Mouse (Mus musculus) myocyte (in vitro differentiated cells): ENCODE measurements around the gene Il1rl1.

ENCODE experiments used
- E2F4 ChIP-seq: IDR thresholded peaks from one replicate; pipeline ENCODE4 v1.6.1; 2011; ENCODE audit warnings: mild to moderate bottlenecking, control low read depth, moderate library complexity; ENCODE audit not compliant: insufficient read depth
- MAX ChIP-seq: IDR thresholded peaks from one replicate; pipeline ENCODE4 v1.6.1; 2011; ENCODE audit warnings: low read depth, mild to moderate bottlenecking, control low read depth
- MYOD1 ChIP-seq, 3 experiments: IDR thresholded peaks; one replicate each; pipeline ENCODE4 v1.6.1; 2011; ENCODE audit warnings: control low read depth in 2 of 3, low read depth in 2 of 3, mild to moderate bottlenecking in 2 of 3, moderate library complexity in 1 of 3; ENCODE audit not compliant: insufficient read length in 2 of 3, control insufficient read depth in 1 of 3
- MYOG ChIP-seq, 3 experiments: IDR thresholded peaks; one replicate each; pipeline ENCODE4 v1.6.1; 2011; ENCODE audit warnings: control low read depth in 2 of 3, low read depth in 2 of 3, mild to moderate bottlenecking in 2 of 3; ENCODE audit not compliant: insufficient read length in 2 of 3, control insufficient read depth in 1 of 3, insufficient read depth in 1 of 3
- POLR2A ChIP-seq: IDR thresholded peaks from one replicate; pipeline ENCODE4 v1.6.1; 2011; ENCODE audit warnings: low read depth, mild to moderate bottlenecking, control low read depth, moderate library complexity; ENCODE audit not compliant: insufficient read length
- POLR2AphosphoS2 ChIP-seq: IDR thresholded peaks from one replicate; pipeline ENCODE4 v1.6.1; 2011; ENCODE audit warnings: low read depth, control low read depth; ENCODE audit not compliant: insufficient read length
- TCF12 ChIP-seq: IDR thresholded peaks from one replicate; pipeline ENCODE4 v1.6.1; 2011; ENCODE audit warnings: mild to moderate bottlenecking, control low read depth; ENCODE audit not compliant: poor library complexity, insufficient read depth, severe bottlenecking
- TCF3 ChIP-seq: IDR thresholded peaks from one replicate; pipeline ENCODE4 v1.6.1; 2011; ENCODE audit warnings: low read depth, control low read depth; ENCODE audit not compliant: insufficient read length
- USF1 ChIP-seq: IDR thresholded peaks from one replicate; pipeline ENCODE4 v1.6.1; 2011; ENCODE audit warnings: low read depth, mild to moderate bottlenecking, control low read depth, moderate library complexity

GRCm38 (mm10) chr1:40391374-40391773 lies 38.0 kb upstream of the Il1rl1 start:
- TF ChIP-seq POLR2A (no peak), MAX (no peak), POLR2AphosphoS2 (no peak), MYOD1 (IDR thresholded peaks at IDR 0.05; ENCODE audit: control insufficient read depth in 1 of 3, insufficient read length in 2 of 3, low read depth in 2 of 3) (no peak), USF1 (no peak), E2F4 (no peak), MYOG (IDR thresholded peaks at IDR 0.05; ENCODE audit: control insufficient read depth in 1 of 3, insufficient read depth in 1 of 3, insufficient read length in 2 of 3, low read depth in 2 of 3) (no peak), TCF3 (no peak), TCF12 (no peak)
